20 mouse cellular contexts compared by ENCODE assay signal in genomic region chr17:67930957-67931356, GRCm38 (mm10).
DNase-seq lines count a peak whose midpoint lies in the region; ATAC-seq and TF ChIP-seq lines count a peak whose summit lies in the region.
"Had no signal": no experiment of that assay in that cellular context is flagged by ENCODE, and none has a peak within 500 bp of the region (broad histone marks: within the 10 kb centered on the region; RNA-seq: fewer than 3 reads in every experiment).

No protein-coding gene starts in this region.

- no peaks in the 10 kb centered on the region for H3K27me3 ChIP-seq in kidney, embryonic 16.5 days (ENCODE audit: insufficient read depth, low read length)
- H3K27me3 ChIP-seq in lung, postnatal 0 days (replicated peaks; ENCODE audit: insufficient read depth, low read length) = no peaks in the 10 kb centered on the region
- no peaks in the 10 kb centered on the region for H3K27me3 ChIP-seq in hindbrain, postnatal 0 days (ENCODE audit: insufficient read depth, low read length)
- H3K27me3 ChIP-seq: embryonic facial prominence, embryonic 12.5 days; forebrain, embryonic 15.5 days; hindbrain, embryonic 13.5 days had no signal

- WGBS in kidney, embryonic 16.5 days = 55% methylated on average over 3 of the region's 3 CpGs
- WGBS in lung, postnatal 0 days = 84% methylated on average over 3 of the region's 3 CpGs
- WGBS in hindbrain, postnatal 0 days = 93% methylated on average over 3 of the region's 3 CpGs

- no peak for TF ChIP-seq CTCF in lung, postnatal 0 days (IDR thresholded peaks at IDR 0.05)
- no peak for TF ChIP-seq CTCF in hindbrain, postnatal 0 days (IDR thresholded peaks at IDR 0.05; ENCODE audit: low read depth)
- TF ChIP-seq CTCF in gastrocnemius, adult 2 months (IDR thresholded peaks at IDR 0.05) = no peak

- 0 out of 2 replicates have a peak, but pooled peaks cover 7% of the 10 kb centered on the region for H3K4me1 ChIP-seq in kidney, embryonic 16.5 days (ENCODE audit: insufficient read depth, low read length)
- peaks cover 4% of the 10 kb centered on the region; the same call in 1 of the 2 replicates for H3K4me1 ChIP-seq in lung, postnatal 0 days (ENCODE audit: insufficient read depth, low read depth, low read length)
- H3K4me1 ChIP-seq in hindbrain, postnatal 0 days (ENCODE audit: insufficient read depth, low read length) = no peaks in the 10 kb centered on the region
- H3K4me1 ChIP-seq: forebrain, embryonic 15.5 days; heart, embryonic 10.5 days; hindbrain, embryonic 13.5 days had no signal

- intact Hi-C loops in gastrocnemius, adult 2 months (cut with DNase I) = no loop called here

- peaks cover 4% of the 10 kb centered on the region for H3K36me3 ChIP-seq in kidney, embryonic 16.5 days (ENCODE audit: insufficient read depth, low read length)
- H3K36me3 ChIP-seq in lung, postnatal 0 days (ENCODE audit: insufficient read depth, low read length) = 0 out of 2 replicates have a peak, but pooled peaks cover 4% of the 10 kb centered on the region
- H3K36me3 ChIP-seq in hindbrain, postnatal 0 days (ENCODE audit: insufficient read depth, low read length) = no peaks in the 10 kb centered on the region
- H3K36me3 ChIP-seq: forebrain, embryonic 15.5 days; hindbrain, embryonic 13.5 days had no signal

- H3K27ac ChIP-seq in kidney, embryonic 16.5 days (ENCODE audit: low read length) = peak overlapping the region; percentile 47
- H3K27ac ChIP-seq in lung, postnatal 0 days (ENCODE audit: low read length) = peak overlapping the region; percentile 32; the same call in 1 of the 2 replicates
- no peak overlapping the region for H3K27ac ChIP-seq in hindbrain, postnatal 0 days
- no peak overlapping the region for H3K27ac ChIP-seq in gastrocnemius, adult 2 months
- H3K27ac ChIP-seq: forebrain, embryonic 15.5 days; heart, embryonic 10.5 days; hindbrain, embryonic 13.5 days had no signal

- no peak overlapping the region for H3K4me3 ChIP-seq in kidney, embryonic 16.5 days (ENCODE audit: low read length)
- no peak overlapping the region for H3K4me3 ChIP-seq in lung, postnatal 0 days (ENCODE audit: low read depth, low read length)
- no peak overlapping the region for H3K4me3 ChIP-seq in hindbrain, postnatal 0 days (ENCODE audit: low read length)
- no peak overlapping the region for H3K4me3 ChIP-seq in gastrocnemius, adult 2 months
- H3K4me3 ChIP-seq: embryonic facial prominence, embryonic 12.5 days; forebrain, embryonic 15.5 days; heart, embryonic 10.5 days; hindbrain, embryonic 13.5 days had no signal

- H3K9me3 ChIP-seq in kidney, embryonic 16.5 days (ENCODE audit: low read length) = no peaks in the 10 kb centered on the region
- no peaks in the 10 kb centered on the region for H3K9me3 ChIP-seq in lung, postnatal 0 days (ENCODE audit: low read length)
- H3K9me3 ChIP-seq in hindbrain, postnatal 0 days (ENCODE audit: low read length) = no peaks in the 10 kb centered on the region
- H3K9me3 ChIP-seq: embryonic facial prominence, embryonic 12.5 days; forebrain, embryonic 15.5 days; heart, embryonic 10.5 days; hindbrain, embryonic 13.5 days had no signal

- no peak for DNase-seq in kidney, adult 9 months
- no peak for DNase-seq in lung, postnatal 0 days (ENCODE audit: low spot score)
- no peak for DNase-seq in lung, postnatal 10 days
- no peak for DNase-seq in hindbrain, postnatal 0 days (ENCODE audit: low spot score)
- DNase-seq in gastrocnemius, adult 2 months = no peak
- DNase-seq: adrenal gland, adult 2 months; adrenal gland, postnatal 25 days; cerebellum, adult 11 months; cerebellum, adult 8-10 months; cerebellum, postnatal 14 days; gastrocnemius, postnatal 14 days; heart, postnatal 10 days; heart, postnatal 4 days had no signal

- TF ChIP-seq EP300 in lung, postnatal 0 days (IDR thresholded peaks at IDR 0.05) = no peak

- H3K4me2 ChIP-seq in kidney, embryonic 16.5 days (replicated peaks; ENCODE audit: low read depth, low read length) = no peak overlapping the region
- H3K4me2 ChIP-seq in lung, postnatal 0 days (replicated peaks; ENCODE audit: low read depth, low read length) = no peak overlapping the region
- no peak overlapping the region for H3K4me2 ChIP-seq in hindbrain, postnatal 0 days (ENCODE audit: low read depth, low read length)
- H3K4me2 ChIP-seq: embryonic facial prominence, embryonic 12.5 days; forebrain, embryonic 15.5 days; hindbrain, embryonic 13.5 days had no signal

- ATAC-seq in kidney, embryonic 16.5 days (ENCODE audit: low FRiP score, low TSS enrichment) = peak; percentile 72
- no peak for ATAC-seq in lung, postnatal 0 days
- peak; percentile 88 for ATAC-seq in granulocyte monocyte progenitor cell, adult 5-6 weeks (replicated peaks; ENCODE audit: poor library complexity, severe bottlenecking)
- peak; percentile 74 for ATAC-seq in monocyte, adult 5-6 weeks (replicated peaks; ENCODE audit: insufficient number of reproducible peaks, low FRiP score, low TSS enrichment, poor library complexity, severe bottlenecking)
- no peak for ATAC-seq in hindbrain, postnatal 0 days
- ATAC-seq: forebrain, embryonic 15.5 days had no signal

- H3K9ac ChIP-seq in kidney, embryonic 16.5 days (replicated peaks; ENCODE audit: low read length) = no peak overlapping the region
- no peak overlapping the region for H3K9ac ChIP-seq in lung, postnatal 0 days (replicated peaks; ENCODE audit: low read depth)
- no peak overlapping the region for H3K9ac ChIP-seq in hindbrain, postnatal 0 days (replicated peaks; ENCODE audit: low read length)
- H3K9ac ChIP-seq: embryonic facial prominence, embryonic 12.5 days; forebrain, embryonic 15.5 days; hindbrain, embryonic 13.5 days had no signal

Comparison
In these comparisons a context has a peak if more than half of its experiments do, and no peak if none do; other contexts are left out.
1. ATAC-seq: peak in kidney, embryonic 16.5 days (single experiment), granulocyte monocyte progenitor cell, adult 5-6 weeks (single experiment) and monocyte, adult 5-6 weeks (single experiment); none in lung, postnatal 0 days (single experiment) and hindbrain, postnatal 0 days (single experiment).
2. H3K27ac ChIP-seq: peak in kidney, embryonic 16.5 days (single experiment) and lung, postnatal 0 days (single experiment); none in hindbrain, postnatal 0 days (single experiment) and gastrocnemius, adult 2 months (single experiment).